Comparison of ENCODE assay signal across 18 mouse cellular contexts in genomic region chr14:99487981-99488380, GRCm38 (mm10).
DNase-seq lines count a peak whose midpoint lies in the region; ATAC-seq lines count a peak whose summit lies in the region.
"Had no signal": no experiment of that assay in that cellular context is flagged by ENCODE, and none has a peak within 500 bp of the region (broad histone marks: within the 10 kb centered on the region; RNA-seq: fewer than 3 reads in every experiment).

No protein-coding gene starts in this region.

- no peaks in the 10 kb centered on the region for H3K4me1 ChIP-seq in kidney, embryonic 14.5 days (ENCODE audit: control insufficient read depth, insufficient read depth, low read length)
- H3K4me1 ChIP-seq in stomach, embryonic 14.5 days (ENCODE audit: control insufficient read depth, insufficient read depth, low read length): no peaks in the 10 kb centered on the region
- H3K4me1 ChIP-seq: embryonic facial prominence, embryonic 10.5 days; hindbrain, embryonic 12.5 days had no signal

- no peak overlapping the region for H3K27ac ChIP-seq in kidney, embryonic 14.5 days (ENCODE audit: low read depth, low read length)
- no peak overlapping the region for H3K27ac ChIP-seq in stomach, embryonic 14.5 days (ENCODE audit: low read length)
- H3K27ac ChIP-seq: embryonic facial prominence, embryonic 10.5 days; hindbrain, embryonic 12.5 days had no signal

- H3K4me3 ChIP-seq in kidney, embryonic 14.5 days (ENCODE audit: low read length): no peak overlapping the region
- no peak overlapping the region for H3K4me3 ChIP-seq in stomach, embryonic 14.5 days (ENCODE audit: low read depth, low read length)
- H3K4me3 ChIP-seq: embryonic facial prominence, embryonic 10.5 days; hindbrain, embryonic 12.5 days had no signal

- no peak overlapping the region for H3K4me2 ChIP-seq in kidney, embryonic 14.5 days (replicated peaks; ENCODE audit: low read depth, low read length)
- H3K4me2 ChIP-seq in stomach, embryonic 14.5 days (replicated peaks; ENCODE audit: low read depth, low read length): no peak overlapping the region
- H3K4me2 ChIP-seq: hindbrain, embryonic 12.5 days had no signal

- H3K36me3 ChIP-seq in kidney, embryonic 14.5 days (ENCODE audit: control insufficient read depth, insufficient read depth, low read length): no peaks in the 10 kb centered on the region
- no peaks in the 10 kb centered on the region for H3K36me3 ChIP-seq in stomach, embryonic 14.5 days (ENCODE audit: control insufficient read depth, insufficient read depth, low read length)
- H3K36me3 ChIP-seq: embryonic facial prominence, embryonic 10.5 days; hindbrain, embryonic 12.5 days had no signal

- peak; percentile 23 for DNase-seq in kidney, adult 11 months
- no peak for DNase-seq in kidney, postnatal 4 days
- DNase-seq in kidney, adult 9 months: peak; percentile 60
- peak; percentile 15 for DNase-seq in kidney, postnatal 14 days
- DNase-seq in cerebellum, postnatal 4 days (ENCODE audit: low spot score in 2 of 2): no peak
- DNase-seq in heart, adult 8-10 months (ENCODE audit: low spot score): no peak
- DNase-seq: adrenal gland, postnatal 10 days; cerebellum, adult 11-12 months; cerebellum, adult 9-10 months; cerebellum, postnatal 25 days; gastrocnemius, postnatal 14 days; heart, postnatal 4 days had no signal

- no peaks in the 10 kb centered on the region for H3K27me3 ChIP-seq in kidney, embryonic 14.5 days (ENCODE audit: control insufficient read depth, insufficient read depth, low read length)
- H3K27me3 ChIP-seq in stomach, embryonic 14.5 days (ENCODE audit: control insufficient read depth, insufficient read depth, low read length): no peaks in the 10 kb centered on the region
- H3K27me3 ChIP-seq: hindbrain, embryonic 12.5 days had no signal

- H3K9me3 ChIP-seq in kidney, embryonic 14.5 days (ENCODE audit: control insufficient read depth, low read length): no peaks in the 10 kb centered on the region
- no peaks in the 10 kb centered on the region for H3K9me3 ChIP-seq in stomach, embryonic 14.5 days (ENCODE audit: control insufficient read depth, low read depth, low read length)
- H3K9me3 ChIP-seq: embryonic facial prominence, embryonic 10.5 days; hindbrain, embryonic 12.5 days had no signal

- H3K9ac ChIP-seq in kidney, embryonic 14.5 days (ENCODE audit: low read depth, low read length): no peak overlapping the region
- H3K9ac ChIP-seq in stomach, embryonic 14.5 days (replicated peaks; ENCODE audit: low read depth, low read length): no peak overlapping the region
- H3K9ac ChIP-seq: hindbrain, embryonic 12.5 days had no signal

- WGBS in kidney, embryonic 14.5 days: 30% methylated on average over 6 of the region's 6 CpGs
- WGBS in stomach, embryonic 14.5 days: 44% methylated on average over 6 of the region's 6 CpGs

- no peak for ATAC-seq in kidney, embryonic 14.5 days (ENCODE audit: low FRiP score, low TSS enrichment)
- ATAC-seq in stomach, embryonic 14.5 days (ENCODE audit: insufficient number of reproducible peaks, insufficient read depth, low FRiP score, low read depth): 0 out of 2 replicates have a peak, but pooled peaks have one; percentile 23
- ATAC-seq: forebrain, embryonic 14.5 days; hindbrain, embryonic 16.5 days had no signal

Comparison
In these comparisons a context has a peak if more than half of its experiments do, and no peak if none do; other contexts are left out.
1. DNase-seq: peak in kidney, adult 11 months (single experiment), kidney, adult 9 months (single experiment) and kidney, postnatal 14 days (single experiment); none in kidney, postnatal 4 days (0 of 2), cerebellum, postnatal 4 days (0 of 2) and heart, adult 8-10 months (single experiment).